8 mouse cellular contexts compared by ENCODE assay signal in genomic region chr4:148293319-148293718, GRCm38 (mm10). TPM values are rescaled to one million over a fixed set of nuclear protein-coding genes. Genes with fewer than 3 reads are reported as not detected.
A peak's percentile ranks its signal among the peaks of the same experiment; 100 is the strongest.
DNase-seq lines count a peak whose midpoint lies in the region; ATAC-seq and TF ChIP-seq lines count a peak whose summit lies in the region.

No protein-coding gene starts in this region.

- H3K36me3 ChIP-seq in kidney, embryonic 16.5 days (ENCODE audit: insufficient read depth, low read length): no peaks in the 10 kb centered on the region

- TF ChIP-seq CTCF in gastrocnemius, adult 2 months (IDR thresholded peaks at IDR 0.05): no peak

- peaks cover 3% of the 10 kb centered on the region; the same call in 1 of the 2 replicates for H3K27me3 ChIP-seq in kidney, embryonic 16.5 days (ENCODE audit: insufficient read depth, low read length)

- peak; percentile 32 for DNase-seq in gastrocnemius, postnatal 14 days
- no peak for DNase-seq in gastrocnemius, adult 2 months
- DNase-seq in urinary bladder, postnatal 14 days (ENCODE audit: low spot score): peak; percentile 19
- DNase-seq in urinary bladder, postnatal 4 days (ENCODE audit: low spot score in 2 of 2): no peak
- peak; percentile 65 for DNase-seq in thymus, postnatal 4 days
- DNase-seq in cerebellum, adult 11-12 months: no peak

- H3K4me2 ChIP-seq in kidney, embryonic 16.5 days (replicated peaks; ENCODE audit: low read depth, low read length): no peak overlapping the region

- H3K9ac ChIP-seq in kidney, embryonic 16.5 days (replicated peaks; ENCODE audit: low read length): no peak overlapping the region

- intact Hi-C loops in gastrocnemius, postnatal 14 days (cut with DNase I; ENCODE audit: low total_unique reads): no loop called here
- intact Hi-C loops in gastrocnemius, adult 2 months (cut with DNase I): no loop called here

- ATAC-seq in kidney, embryonic 16.5 days (ENCODE audit: low FRiP score, low TSS enrichment): 0 out of 2 replicates have a peak, but pooled peaks have one; percentile 57
- no peak for ATAC-seq in frontal cortex, adult (ENCODE audit: low TSS enrichment)

- H3K9me3 ChIP-seq in kidney, embryonic 16.5 days (ENCODE audit: low read length): no peaks in the 10 kb centered on the region

- no peaks in the 10 kb centered on the region for H3K4me1 ChIP-seq in kidney, embryonic 16.5 days (ENCODE audit: insufficient read depth, low read length)

- no peak overlapping the region for H3K27ac ChIP-seq in gastrocnemius, adult 2 months
- H3K27ac ChIP-seq in kidney, embryonic 16.5 days (ENCODE audit: low read length): no peak overlapping the region

- WGBS in kidney, embryonic 16.5 days: 15% methylated on average over 5 of the region's 5 CpGs

- H3K4me3 ChIP-seq in gastrocnemius, adult 2 months: no peak overlapping the region
- H3K4me3 ChIP-seq in kidney, embryonic 16.5 days (ENCODE audit: low read length): no peak overlapping the region

RNA-seq across cellular contexts. Expression of gene Disp3, which starts 5.6 kb away (rescaled TPM):
- total RNA-seq in gastrocnemius, postnatal 14 days (2021): under 1 TPM; 0.10 to 0.13 TPM
- not detected for total RNA-seq in gastrocnemius, adult 2 months (2021)
- polyA plus RNA-seq in kidney, embryonic 16.5 days (2015; fragmentation: Nextera tagmentation; extraction: Ambion mirVana): 0.16 and 0.18 TPM in 2 replicates

Comparison
In these comparisons a context has a peak if more than half of its experiments do, and no peak if none do; other contexts are left out.
1. DNase-seq: peak in gastrocnemius, postnatal 14 days (single experiment), urinary bladder, postnatal 14 days (single experiment) and thymus, postnatal 4 days (single experiment); none in gastrocnemius, adult 2 months (single experiment), urinary bladder, postnatal 4 days (0 of 2) and cerebellum, adult 11-12 months (single experiment).